Mouse (Mus musculus) CD4-positive, CD25-positive, alpha-beta regulatory T cell, adult 2 months (primary cell): ENCODE data around the gene Smap2.
A peak's percentile ranks its signal among the peaks of the same experiment; 100 is the strongest.

Experiments
- DNase-seq: peaks from one replicate; pipeline ENCODE4 v3.0.0-alpha.2; 2012; ENCODE audit warnings: low read depth, low spot score

The Smap2 gene

GRCm38 (mm10) chr4:121020040-121020790 is 3.2 kb upstream of the Smap2 start:
- no peak for DNase-seq

DNA sequence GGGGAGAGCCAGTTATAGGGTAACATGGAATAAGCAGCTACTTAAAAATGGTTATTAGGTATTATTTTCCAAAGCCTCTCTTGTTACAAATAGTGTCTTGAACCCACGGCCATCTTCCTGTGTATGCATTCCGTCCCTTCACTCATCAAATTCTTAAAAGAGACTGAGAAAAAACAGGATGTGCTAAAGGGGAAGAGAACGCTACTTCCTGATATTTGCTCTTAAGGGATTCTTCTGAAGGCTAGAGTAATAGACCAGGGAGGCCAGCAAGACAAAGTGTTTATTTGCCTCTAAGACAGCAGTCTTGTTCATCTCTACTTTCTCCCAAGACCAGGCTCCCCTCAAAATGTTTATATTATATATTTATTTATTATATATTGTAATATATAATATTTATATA is 1.2 kb upstream of the Smap2 start:
- DNase-seq: no peak

- DNase-seq: peak; percentile 54
These were observed 787 bp downstream of the Smap2 start for GRCm38 (mm10) chr4:121016021-121016898.

DNA sequence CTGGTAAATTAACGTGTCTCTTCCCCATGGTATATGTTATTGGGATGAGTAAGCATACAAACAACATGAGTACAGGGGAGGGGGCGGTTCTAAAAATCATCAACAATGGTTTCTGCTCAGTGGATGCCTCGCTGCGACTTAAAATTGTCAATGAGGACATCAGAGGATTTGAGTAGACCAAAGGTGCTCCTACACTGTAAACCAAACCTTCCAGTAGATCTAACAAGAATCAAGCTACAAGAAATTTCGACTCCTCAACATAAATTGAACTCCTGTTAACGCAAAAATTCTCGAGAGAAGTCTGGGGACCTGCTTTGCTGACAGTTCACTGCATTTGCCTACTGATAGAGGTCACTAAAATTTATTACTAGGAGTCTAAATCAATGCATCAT is 1.8 kb downstream of the Smap2 start:
- no peak for DNase-seq

- DNase-seq: no peak
These were observed 2.3 kb downstream of the Smap2 start for GRCm38 (mm10) chr4:121014594-121015267.

- DNase-seq: no peak
These were observed 6.1 kb downstream of the Smap2 start for GRCm38 (mm10) chr4:121010770-121011549.

DNA sequence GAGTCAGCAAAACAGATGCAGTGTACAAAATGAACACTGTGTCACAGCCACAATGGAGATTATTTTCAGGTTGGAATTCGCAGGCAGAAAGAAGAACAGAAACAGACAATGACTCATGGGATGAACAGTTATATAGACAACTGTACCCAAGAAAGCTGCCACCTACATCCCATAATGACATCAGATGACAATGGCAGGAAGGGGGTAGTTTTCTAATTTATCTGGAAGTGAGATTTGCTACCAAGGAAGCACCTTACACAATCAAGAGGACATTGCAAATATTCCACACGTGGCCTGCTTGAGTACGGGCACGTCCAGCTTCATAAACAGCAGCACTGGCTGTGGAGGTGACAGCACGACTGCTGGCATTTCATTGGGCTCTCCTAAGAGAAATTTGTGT is 7.9 kb downstream of the Smap2 start:
- DNase-seq: no peak

- DNase-seq: no peak
These were observed 8.8 kb downstream of the Smap2 start for GRCm38 (mm10) chr4:121008071-121008745.

- DNase-seq: no peak
These were observed 10.0 kb downstream of the Smap2 start for GRCm38 (mm10) chr4:121007006-121007405.

GRCm38 (mm10) chr4:121004679-121005078 is 12.4 kb downstream of the Smap2 start:
- peak; percentile 60 for DNase-seq

- no peak for DNase-seq
These were observed 13.4 kb downstream of the Smap2 start for GRCm38 (mm10) chr4:121003611-121004091.

- peak; percentile 68 for DNase-seq
These were observed 14.5 kb downstream of the Smap2 start for GRCm38 (mm10) chr4:121002400-121003171.

- DNase-seq: no peak
These were observed 15.4 kb downstream of the Smap2 start for GRCm38 (mm10) chr4:121001659-121002058.

DNA sequence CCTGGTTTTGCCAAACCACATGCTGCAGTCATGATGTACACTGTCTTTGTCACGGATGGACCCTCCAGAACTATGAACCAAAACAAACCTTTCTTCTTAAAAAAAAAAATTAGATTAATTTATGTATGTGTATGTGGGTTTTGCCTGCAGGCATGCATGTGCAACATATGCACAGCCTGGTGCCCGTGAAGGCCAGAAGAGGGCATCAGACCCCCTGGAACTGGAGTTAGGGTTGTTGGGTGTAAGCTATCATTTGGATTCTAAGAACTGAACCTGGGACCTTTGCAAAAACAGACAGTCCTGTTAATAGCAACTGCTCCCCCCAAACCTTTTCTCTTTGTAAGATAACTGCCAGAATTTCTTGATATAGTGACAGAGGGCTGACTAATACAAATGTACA is 16.0 kb downstream of the Smap2 start:
- DNase-seq: peak; percentile 43

DNA sequence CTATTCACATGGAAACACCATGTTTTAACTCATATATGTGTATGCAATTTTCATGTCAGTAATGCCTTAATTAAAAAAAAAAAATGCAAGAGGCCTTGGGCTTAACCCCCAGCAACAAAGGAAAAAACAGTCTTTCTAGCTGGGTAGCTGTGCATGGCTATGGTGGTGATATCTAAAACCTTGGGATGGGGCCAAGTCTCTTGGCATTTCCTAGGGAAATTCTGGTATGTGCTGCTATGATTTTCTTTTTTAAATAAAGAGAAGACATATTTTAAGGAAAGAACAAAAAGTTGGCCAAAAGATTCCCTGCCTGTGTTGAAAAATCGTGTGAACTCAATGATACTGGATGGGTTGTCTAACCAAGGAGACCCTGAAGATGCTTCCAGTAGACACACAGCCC is 21.1 kb downstream of the Smap2 start:
- no peak for DNase-seq

DNA sequence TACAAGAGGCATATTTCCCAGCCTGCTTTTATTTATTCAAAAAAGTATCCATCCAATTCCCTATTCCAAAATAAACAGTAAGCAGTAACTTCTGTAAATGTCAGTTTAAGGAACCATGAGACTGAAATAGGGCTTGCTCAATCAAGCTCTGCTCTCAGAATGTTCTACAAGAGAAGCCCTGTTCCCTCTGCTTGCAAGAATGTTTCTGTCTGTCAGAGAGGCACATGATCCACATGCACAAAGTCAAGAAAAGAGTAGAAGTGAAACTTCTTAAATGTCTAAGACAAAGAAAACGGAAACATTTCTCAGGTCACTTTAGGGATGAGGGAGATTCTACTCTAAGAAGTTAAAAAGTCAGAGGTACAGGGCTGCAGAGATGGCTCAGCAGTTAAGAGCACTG is 24.0 kb downstream of the Smap2 start:
- no peak for DNase-seq

GRCm38 (mm10) chr4:120992284-120992683 is 24.8 kb downstream of the Smap2 start:
- no peak for DNase-seq

- DNase-seq: no peak
These were observed 29.7 kb downstream of the Smap2 start for GRCm38 (mm10) chr4:120987319-120987718.

DNA sequence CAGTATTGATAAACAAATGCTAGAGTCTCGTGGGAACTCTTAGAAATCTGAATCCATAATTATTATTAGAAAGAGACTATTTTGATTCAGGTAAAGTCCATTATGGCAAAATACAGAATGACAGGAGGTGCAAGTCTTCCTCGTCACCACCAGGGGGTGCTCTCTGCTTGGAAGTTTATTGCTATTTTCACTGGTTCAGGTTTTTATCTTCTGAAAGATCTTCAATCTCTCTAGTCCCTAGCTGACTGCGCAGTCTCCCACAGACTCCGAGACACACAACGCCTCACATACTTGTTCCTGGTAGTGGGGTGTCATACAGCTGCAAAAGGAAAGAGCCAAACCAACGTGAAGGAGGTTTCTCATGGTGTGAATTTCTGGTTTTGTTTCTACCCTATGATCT is 30.6 kb downstream of the Smap2 start:
- peak; percentile 87 for DNase-seq

GRCm38 (mm10) chr4:120978221-120978620 is 38.8 kb downstream of the Smap2 start:
- DNase-seq: peak; percentile 43
